Mouse (Mus musculus) layer of hippocampus, postnatal 14 days (tissue): ENCODE measurements around the gene Klf4. TPM values are rescaled to one million over a fixed set of nuclear protein-coding genes. Genes with fewer than 3 reads are reported as not detected.

Experiments
- DNase-seq, 2 experiments: peaks; one replicate each; pipeline ENCODE4 v3.0.0; 2021 to 2022; ENCODE audit warnings: low spot score in 2 of 2, mixed read lengths in 1 of 2
- long read RNA-seq, 2 experiments: library from polyadenylated mRNA; stranded (forward); transcript quantifications; one replicate each; pipeline ENCODE4 v2.0.0; 2021
- total RNA-seq, 2 experiments: library from RNA; stranded (reverse); gene quantifications; 2 replicates each; pipeline ENCODE4 v1.2.3; 2021

Klf4 gene
- total RNA-seq, result 1 to 10 TPM; 5.2 to 8.2 TPM
- long read RNA-seq, experiment 1, partial matches to known transcripts, result 3 of 7 reads
- long read RNA-seq, experiment 1, other reads (novel, unspliced or antisense), result 0 of 7 reads
- long read RNA-seq, experiment 2, partial matches to known transcripts, result 0 of 4 reads
- long read RNA-seq, experiment 2, other reads (novel, unspliced or antisense), result 1 of 4 reads

- peak; percentile 83 to 89 for DNase-seq
Observed at GRCm38 (mm10) chr4:55532407-55533195, at the start of gene Klf4. TSS of gene Klf4 (minus strand) at chr4:55532466.

GRCm38 (mm10) chr4:55571432-55571831 lies 39.2 kb upstream of the Klf4 start:
- DNase-seq, result no peak

- DNase-seq, result no peak
Observed at GRCm38 (mm10) chr4:55567986-55568385, 35.7 kb upstream of the Klf4 start.

- no peak for DNase-seq
Observed at GRCm38 (mm10) chr4:55567575-55567974, 35.3 kb upstream of the Klf4 start.

- no peak for DNase-seq
Observed at GRCm38 (mm10) chr4:55564317-55564716, 32.1 kb upstream of the Klf4 start.

- DNase-seq, result no peak
Observed at GRCm38 (mm10) chr4:55563050-55563449, 30.8 kb upstream of the Klf4 start.

GRCm38 (mm10) chr4:55562062-55562461 lies 29.8 kb upstream of the Klf4 start:
- DNase-seq, result no peak

GRCm38 (mm10) chr4:55546869-55547268 lies 14.6 kb upstream of the Klf4 start:
- DNase-seq, result no peak

- DNase-seq, result no peak
Observed at GRCm38 (mm10) chr4:55542753-55543152, 10.5 kb upstream of the Klf4 start.

- DNase-seq, result no peak
Observed at GRCm38 (mm10) chr4:55541654-55542053, 9.4 kb upstream of the Klf4 start.

GRCm38 (mm10) chr4:55541221-55541620 lies 9.0 kb upstream of the Klf4 start:
- no peak for DNase-seq

- no peak for DNase-seq
Observed at GRCm38 (mm10) chr4:55535012-55535411, 2.7 kb upstream of the Klf4 start.

GRCm38 (mm10) chr4:55534510-55534909 lies 2.2 kb upstream of the Klf4 start:
- DNase-seq, result no peak

GRCm38 (mm10) chr4:55533803-55534254 lies 1.6 kb upstream of the Klf4 start:
- DNase-seq, result no peak

GRCm38 (mm10) chr4:55533196-55533802 lies 1.0 kb upstream of the Klf4 start:
- DNase-seq, result no peak

GRCm38 (mm10) chr4:55531856-55532406 lies 335 bp downstream of the Klf4 start:
- no peak for DNase-seq

- DNase-seq, result no peak
Observed at GRCm38 (mm10) chr4:55531096-55531855, 990 bp downstream of the Klf4 start.

GRCm38 (mm10) chr4:55530731-55531095 lies 1.6 kb downstream of the Klf4 start:
- no peak for DNase-seq

- peak; percentile 58 to 60 for DNase-seq
Observed at GRCm38 (mm10) chr4:55530236-55530635, 2.0 kb downstream of the Klf4 start.

- DNase-seq, result no peak
Observed at GRCm38 (mm10) chr4:55528404-55528803, 3.9 kb downstream of the Klf4 start.

- DNase-seq, result no peak
Observed at GRCm38 (mm10) chr4:55527931-55528330, 4.3 kb downstream of the Klf4 start.
